Mouse (Mus musculus) MEL (cell line): ENCODE results near the gene Itpr1. TPM values are rescaled to one million over a fixed set of nuclear protein-coding genes. Genes with fewer than 3 reads are reported as not detected.

Experiments
- DNase-seq: peaks from one replicate; pipeline ENCODE4 v3.0.0; 2011; ENCODE audit warnings: low read depth, low spot score
- H3K27ac ChIP-seq: 2 replicates; pipeline ENCODE4 v1.5.1; 2012; ENCODE audit warnings: low read depth, mild to moderate bottlenecking, control low read depth, low read length, moderate library complexity; ENCODE audit not compliant: control insufficient read depth
- H3K27me3 ChIP-seq, 2 experiments: fragments of 150-350 bp in 1 of 2; sonication (generic) in 1 of 2; 2 replicates each; pipeline ENCODE4 v1.6.1; 2012; ENCODE audit warnings: low read length in 2 of 2, mild to moderate bottlenecking in 2 of 2, improper control_type of control experiment in 1 of 2, moderate library complexity in 1 of 2; ENCODE audit not compliant: insufficient read depth in 2 of 2, control insufficient read depth in 1 of 2
- H3K36me3 ChIP-seq, 2 experiments: 2 replicates each; pipeline ENCODE4 v1.6.1; 2012 to 2014; ENCODE audit warnings: low read length in 2 of 2, improper control_type of control experiment in 1 of 2, inconsistent platforms in 1 of 2, mild to moderate bottlenecking in 1 of 2; ENCODE audit not compliant: insufficient read depth in 2 of 2, control insufficient read depth in 1 of 2
- H3K4me1 ChIP-seq, 2 experiments: fragments of 150-350 bp in 1 of 2; sonication (generic) in 1 of 2; 2 replicates each; pipeline ENCODE4 v1.6.1; 2012; ENCODE audit warnings: low read length in 2 of 2, improper control_type of control experiment in 1 of 2, mild to moderate bottlenecking in 1 of 2; ENCODE audit not compliant: insufficient read depth in 2 of 2, control insufficient read depth in 1 of 2
- H3K4me3 ChIP-seq, 2 experiments: fragments of 150-350 bp in 1 of 2; sonication (generic) in 1 of 2; 2 replicates each; pipeline ENCODE4 v1.5.1; 2012; ENCODE audit warnings: low read depth in 2 of 2, low read length in 2 of 2, mild to moderate bottlenecking in 2 of 2, moderate library complexity in 2 of 2, control low read depth in 1 of 2, improper control_type of control experiment in 1 of 2; ENCODE audit not compliant: control insufficient read depth in 1 of 2, insufficient read depth in 1 of 2
- H3K79me2 ChIP-seq: 2 replicates; pipeline ENCODE4 v1.6.1; 2012; ENCODE audit warnings: mild to moderate bottlenecking, low read length, moderate library complexity; ENCODE audit not compliant: control insufficient read depth, poor library complexity, insufficient read depth
- H3K9ac ChIP-seq: 2 replicates; pipeline ENCODE4 v1.6.1; 2012; ENCODE audit warnings: low read depth, mild to moderate bottlenecking, control low read depth, low read length, moderate library complexity; ENCODE audit not compliant: control insufficient read depth, poor library complexity, severe bottlenecking
- H3K9me3 ChIP-seq: fragments of 150-350 bp; sonication (generic); replicated peaks from 2 replicates; pipeline ENCODE4 v1.6.1; 2012; ENCODE audit warnings: mild to moderate bottlenecking, low read length, improper control_type of control experiment, moderate library complexity; ENCODE audit not compliant: insufficient read depth
- BHLHE40 ChIP-seq: IDR thresholded peaks from 2 replicates; pipeline ENCODE4 v1.6.1; 2012; ENCODE audit warnings: low read depth, mild to moderate bottlenecking, inconsistent platforms, low read length, improper control_type of control experiment, borderline replicate concordance
- CHD1 ChIP-seq: IDR thresholded peaks from 2 replicates; pipeline ENCODE4 v1.6.1; 2012; ENCODE audit warnings: low read depth, mild to moderate bottlenecking, inconsistent platforms, low read length, improper control_type of control experiment
- CTCF ChIP-seq, 3 experiments: IDR thresholded peaks in 2 of 3; conservative IDR thresholded peaks in 1 of 3; 2 replicates each; pipeline ENCODE4 v1.5.1; 2011 to 2012; ENCODE audit warnings: low read length in 3 of 3, low read depth in 2 of 3, mild to moderate bottlenecking in 2 of 3, improper control_type of control experiment in 1 of 3, inconsistent platforms in 1 of 3, mixed read lengths in 1 of 3, moderate library complexity in 1 of 3; ENCODE audit not compliant: control insufficient read depth in 1 of 3, insufficient read depth in 1 of 3, poor library complexity in 1 of 3, severe bottlenecking in 1 of 3
- ELF1 ChIP-seq: IDR thresholded peaks from 2 replicates; pipeline ENCODE4 v1.6.1; 2014; ENCODE audit warnings: low read depth, mild to moderate bottlenecking, inconsistent platforms, low read length, improper control_type of control experiment, moderate library complexity
- HCFC1 ChIP-seq: IDR thresholded peaks from 2 replicates; pipeline ENCODE4 v1.6.1; 2012; ENCODE audit warnings: low read depth, mild to moderate bottlenecking, inconsistent platforms, low read length, improper control_type of control experiment, moderate library complexity
- JUND ChIP-seq: IDR thresholded peaks from 2 replicates; pipeline ENCODE4 v1.6.1; 2011; ENCODE audit warnings: low read depth, mild to moderate bottlenecking, improper control_type of control experiment, low read length
- MAFK ChIP-seq: IDR thresholded peaks from 2 replicates; pipeline ENCODE4 v1.6.1; 2011; ENCODE audit warnings: low read depth, mild to moderate bottlenecking, low read length, improper control_type of control experiment, borderline replicate concordance
- MAX ChIP-seq: IDR thresholded peaks from 2 replicates; pipeline ENCODE4 v1.6.1; 2011; ENCODE audit warnings: low read length, improper control_type of control experiment
- MAZ ChIP-seq: IDR thresholded peaks from 2 replicates; pipeline ENCODE4 v1.6.1; 2012; ENCODE audit warnings: low read depth, mild to moderate bottlenecking, inconsistent platforms, low read length, improper control_type of control experiment
- MEF2A ChIP-seq: IDR thresholded peaks from 2 replicates; pipeline ENCODE4 v1.6.1; 2014; ENCODE audit warnings: low read depth, mild to moderate bottlenecking, inconsistent platforms, low read length, improper control_type of control experiment; ENCODE audit not compliant: poor library complexity, insufficient replicate concordance, severe bottlenecking; ENCODE audit errors: extremely low read depth
- MXI1 ChIP-seq: IDR thresholded peaks from 2 replicates; pipeline ENCODE4 v1.6.1; 2011; ENCODE audit warnings: mild to moderate bottlenecking, low read depth, low read length, improper control_type of control experiment
- MYB ChIP-seq: IDR thresholded peaks from 2 replicates; pipeline ENCODE4 v1.6.1; 2011; ENCODE audit warnings: mild to moderate bottlenecking, low read depth, low read length, improper control_type of control experiment
- MYC ChIP-seq: IDR thresholded peaks from 2 replicates; pipeline ENCODE4 v1.6.1; 2011; ENCODE audit warnings: low read depth, mild to moderate bottlenecking, low read length, improper control_type of control experiment, moderate library complexity
- NELFE ChIP-seq: IDR thresholded peaks from 2 replicates; pipeline ENCODE4 v1.6.1; 2011; ENCODE audit warnings: low read depth, low read length, improper control_type of control experiment
- POLR2A ChIP-seq, 2 experiments: IDR thresholded peaks; 2 replicates each; pipeline ENCODE4 v1.6.1; 2011 to 2012; ENCODE audit warnings: low read length in 2 of 2, mild to moderate bottlenecking in 2 of 2, control low read depth in 1 of 2, improper control_type of control experiment in 1 of 2, low read depth in 1 of 2, moderate library complexity in 1 of 2; ENCODE audit not compliant: control insufficient read depth in 1 of 2, insufficient read depth in 1 of 2, poor library complexity in 1 of 2
- RCOR1 ChIP-seq: IDR thresholded peaks from 2 replicates; pipeline ENCODE4 v1.6.1; 2012; ENCODE audit warnings: low read depth, mild to moderate bottlenecking, inconsistent platforms, low read length, improper control_type of control experiment
- SIN3A ChIP-seq: IDR thresholded peaks from 2 replicates; pipeline ENCODE4 v1.6.1; 2012; ENCODE audit warnings: low read length, improper control_type of control experiment, inconsistent platforms
- SMC3 ChIP-seq: IDR thresholded peaks from 2 replicates; pipeline ENCODE4 v1.6.1; 2011; ENCODE audit warnings: low read depth, low read length, improper control_type of control experiment
- TCF12 ChIP-seq: IDR thresholded peaks from 2 replicates; pipeline ENCODE4 v1.6.1; 2014; ENCODE audit warnings: low read depth, mild to moderate bottlenecking, inconsistent platforms, low read length, improper control_type of control experiment, moderate library complexity
- USF2 ChIP-seq, 2 experiments: IDR thresholded peaks; 2 replicates each; pipeline ENCODE4 v1.6.1; 2011 to 2012; ENCODE audit warnings: improper control_type of control experiment in 2 of 2, low read length in 2 of 2, borderline replicate concordance in 1 of 2, inconsistent platforms in 1 of 2, low read depth in 1 of 2, mild to moderate bottlenecking in 1 of 2; ENCODE audit not compliant: insufficient read depth in 1 of 2
- ZC3H11A ChIP-seq: IDR thresholded peaks from 2 replicates; pipeline ENCODE4 v1.6.1; 2012; ENCODE audit warnings: low read depth, mild to moderate bottlenecking, inconsistent platforms, low read length, improper control_type of control experiment
- ZKSCAN1 ChIP-seq: IDR thresholded peaks from 2 replicates; pipeline ENCODE4 v1.6.1; 2012; ENCODE audit warnings: low read depth, mild to moderate bottlenecking, inconsistent platforms, low read length, improper control_type of control experiment, moderate library complexity
- polyA plus RNA-seq, 2 experiments: library from polyadenylated mRNA; stranded (reverse) in 1 of 2; unstranded in 1 of 2; fragments of >175 nt in 1 of 2; fragments of >200 nt in 1 of 2; gene quantifications; 2 replicates each; pipeline versions ENCODE4 v1.2.1 to v1.2.4; 2012; ENCODE audit warnings: low replicate concordance in 2 of 2, low read depth in 1 of 2; ENCODE audit not compliant: insufficient read length in 2 of 2, insufficient read depth in 1 of 2, missing spikeins in 1 of 2
- total RNA-seq: library from RNA; depleted of rRNA; stranded (reverse); fragments of 300-350 nt; gene quantifications from 2 replicates; pipeline ENCODE4 v1.2.3, GENCODE M21; 2012

Itpr1 gene
- total and polyA plus RNA-seq, 3 experiments: 15.6 to 19.0 TPM; not detected in 1

- Histone ChIP-seq H3K79me2 (no peaks in the 10 kb centered on the region), H3K27ac (no peak overlapping the region), H3K9ac (no peak overlapping the region), H3K36me3 (peaks cover 0 to 7% of the 10 kb centered on the region in 2 experiments; a peak in 2 of 4 replicates), H3K27me3 (no peaks in the 10 kb centered on the region), H3K4me3 (no peak overlapping the region), H3K4me1 (peaks cover 3 to 10% of the 10 kb centered on the region in 2 experiments; a peak in 3 of 4 replicates), H3K9me3 (no peaks in the 10 kb centered on the region)
- DNase-seq: no peak
- TF ChIP-seq SIN3A (no peak), POLR2A (IDR thresholded peaks at IDR 0.05; ENCODE audit: control insufficient read depth in 1 of 2, insufficient read depth in 1 of 2, low read depth in 1 of 2, low read length in 2 of 2, poor library complexity in 1 of 2) (no peak), MAZ (no peak), ZC3H11A (no peak), CHD1 (no peak), MAFK (no peak), ZKSCAN1 (no peak), CTCF (IDR thresholded peaks at IDR 0.05 in 2 of 3, conservative IDR thresholded peaks at IDR 0.05 in 1 of 3; ENCODE audit: control insufficient read depth in 1 of 3, insufficient read depth in 1 of 3, low read depth in 2 of 3, low read length in 3 of 3, poor library complexity in 1 of 3, severe bottlenecking in 1 of 3) (no peak)
These were observed 311.7 kb downstream of the Itpr1 start for GRCm38 (mm10) chr6:108524617-108525010.

DNA sequence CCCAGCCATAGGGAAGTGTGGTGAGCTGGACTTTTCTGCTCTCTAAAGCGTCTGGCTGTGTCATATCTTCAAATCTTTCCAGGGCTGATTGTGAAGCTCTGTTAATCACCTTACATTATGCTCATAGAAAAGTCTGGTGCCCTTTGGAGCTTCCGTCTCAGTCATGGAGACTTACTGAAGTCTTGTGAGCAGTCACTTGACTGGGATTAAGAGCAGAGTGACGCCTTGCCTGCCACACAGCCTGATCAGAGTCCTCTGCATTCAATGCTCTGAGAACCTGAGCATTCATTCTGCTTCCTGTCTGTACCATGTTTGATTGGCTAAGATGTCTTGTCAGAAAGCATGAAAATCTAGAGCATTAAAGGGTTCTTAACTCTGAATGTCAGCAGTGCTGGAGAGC, 314.7 kb downstream of the Itpr1 start:
- no peaks in the 10 kb centered on the region for H3K79me2 ChIP-seq
- no peak overlapping the region for H3K27ac ChIP-seq
- H3K9ac ChIP-seq: no peak overlapping the region
- H3K4me1 ChIP-seq: peaks cover 9 to 27% of the 10 kb centered on the region in 2 experiments
- no peak overlapping the region for H3K4me3 ChIP-seq
- H3K36me3 ChIP-seq: peaks cover 0 to 21% of the 10 kb centered on the region in 2 experiments; a peak in 2 of 4 replicates
- DNase-seq: no peak
- H3K27me3 ChIP-seq: no peaks in the 10 kb centered on the region
- H3K9me3 ChIP-seq: no peaks in the 10 kb centered on the region
- TF ChIP-seq ZKSCAN1: no peak
- TF ChIP-seq SIN3A: no peak
- no peak for TF ChIP-seq BHLHE40
- no peak for TF ChIP-seq MAX
- no peak for TF ChIP-seq JUND
- no peak for TF ChIP-seq MEF2A
- TF ChIP-seq MXI1: no peak
- no peak for TF ChIP-seq USF2 (IDR thresholded peaks at IDR 0.05; ENCODE audit: borderline replicate concordance in 1 of 2, insufficient read depth in 1 of 2, low read depth in 1 of 2, low read length in 2 of 2)
- TF ChIP-seq RCOR1: no peak
- TF ChIP-seq SMC3: no peak
- TF ChIP-seq MYB: no peak
- no peak for TF ChIP-seq ELF1
- no peak for TF ChIP-seq MYC
- TF ChIP-seq HCFC1: no peak
- no peak for TF ChIP-seq NELFE
- no peak for TF ChIP-seq TCF12
- TF ChIP-seq, all 39 proteins: peak for 0
